21 mouse cellular contexts compared by ENCODE assay signal in genomic region chr1:163208919-163209867, GRCm38 (mm10).
DNase-seq lines count a peak whose midpoint lies in the region; ATAC-seq and TF ChIP-seq lines count a peak whose summit lies in the region.
"Had no signal": no experiment of that assay in that cellular context is flagged by ENCODE, and none has a peak within 500 bp of the region (broad histone marks: within the 10 kb centered on the region; RNA-seq: fewer than 3 reads in every experiment).

No protein-coding gene starts in this region.

- H3K36me3 ChIP-seq in heart, adult 2 months (ENCODE audit: control insufficient read depth, insufficient read depth, low read length) = no peaks in the 10 kb centered on the region
- H3K36me3 ChIP-seq: heart, embryonic 13.5 days; hindbrain, embryonic 13.5 days; neural tube, embryonic 12.5 days had no signal

- no peak for TF ChIP-seq CTCF in heart, adult 2 months (IDR thresholded peaks at IDR 0.05)

- no peak overlapping the region for H3K9ac ChIP-seq in heart, adult 2 months (ENCODE audit: low read depth, low read length)
- H3K9ac ChIP-seq: heart, embryonic 13.5 days; hindbrain, embryonic 13.5 days; liver, embryonic 14.5 days; neural tube, embryonic 12.5 days had no signal

- TF ChIP-seq POLR2A in heart, adult 2 months (IDR thresholded peaks at IDR 0.05; ENCODE audit: insufficient read depth, low read depth, low read length) = no peak

- no peaks in the 10 kb centered on the region for H3K79me2 ChIP-seq in heart, adult 2 months (replicated peaks; ENCODE audit: control insufficient read depth, insufficient read depth, low read length)

- no peak overlapping the region for H3K4me3 ChIP-seq in heart, adult 2 months
- H3K4me3 ChIP-seq: heart, embryonic 13.5 days; hindbrain, embryonic 13.5 days; layer of hippocampus, adult 2 months; neural tube, embryonic 12.5 days had no signal

- no peak for ATAC-seq in granulocyte monocyte progenitor cell, adult 5-6 weeks (replicated peaks; ENCODE audit: poor library complexity, severe bottlenecking)
- ATAC-seq: CD4-positive, CD25-positive, alpha-beta regulatory T cell, adult 4 months; forebrain, embryonic 14.5 days; inflammation-experienced regulatory T-cells, adult 6 months had no signal

- H3K4me1 ChIP-seq in heart, adult 2 months (ENCODE audit: control insufficient read depth, insufficient read depth, low read length) = no peaks in the 10 kb centered on the region
- H3K4me1 ChIP-seq: heart, embryonic 13.5 days; hindbrain, embryonic 13.5 days; neural tube, embryonic 12.5 days had no signal

- no peak overlapping the region for H3K27ac ChIP-seq in heart, adult 2 months
- H3K27ac ChIP-seq: heart, embryonic 13.5 days; hindbrain, embryonic 13.5 days; layer of hippocampus, adult 2 months; liver, embryonic 14.5 days; macrophage; neural tube, embryonic 12.5 days had no signal

- intact Hi-C loops in heart, adult 2 months (cut with DNase I) = no loop called here

- WGBS in heart, adult 2 months = 75% methylated on average over 14 of the region's 14 CpGs

- peak; percentile 55 for DNase-seq in heart, adult 11 months
- DNase-seq in heart, adult 2 months = no peak
- DNase-seq in lung, postnatal 25 days (ENCODE audit: low spot score) = peak; percentile 9
- no peak for DNase-seq in lung, postnatal 10 days
- DNase-seq in adipocyte (ENCODE audit: low spot score) = peak; percentile 21
- DNase-seq in fibroblast of lung, adult 2 months (ENCODE audit: low read depth) = peak; percentile 71
- no peak for DNase-seq in adrenal gland, postnatal 14 days
- DNase-seq: adrenal gland, postnatal 36 days; cerebellum, adult 8-10 months; kidney, adult 9 months; layer of hippocampus, postnatal 36 days had no signal

- no peaks in the 10 kb centered on the region for H3K27me3 ChIP-seq in heart, adult 2 months (ENCODE audit: control insufficient read depth, insufficient read depth, low read length)
- H3K27me3 ChIP-seq: heart, embryonic 13.5 days; hindbrain, embryonic 13.5 days; neural tube, embryonic 12.5 days had no signal

- TF ChIP-seq EP300 in heart, adult 2 months (IDR thresholded peaks at IDR 0.05; ENCODE audit: insufficient read depth, low read depth, low read length) = no peak

Comparison
In these comparisons a context has a peak if more than half of its experiments do, and no peak if none do; other contexts are left out.
1. DNase-seq: peak in heart, adult 11 months (single experiment), lung, postnatal 25 days (single experiment), adipocyte (single experiment) and fibroblast of lung, adult 2 months (single experiment); none in heart, adult 2 months (0 of 2), lung, postnatal 10 days (single experiment) and adrenal gland, postnatal 14 days (single experiment).